Mouse (Mus musculus) heart, embryonic 13.5 days (tissue): ENCODE measurements around the gene Tgfbrap1. TPM values are rescaled to one million over a fixed set of nuclear protein-coding genes. Genes with fewer than 3 reads are reported as not detected.
A peak's percentile ranks its signal among the peaks of the same experiment; 100 is the strongest.

ENCODE experiments used
- ATAC-seq: fragments of 200-750 bp; cut with Nextera tagmentation; 2 replicates; pipeline ENCODE4 v1.8.0; 2017; ENCODE audit warnings: moderate TSS enrichment; ENCODE audit not compliant: insufficient number of reproducible peaks, low FRiP score, low TSS enrichment; ENCODE audit errors: extremely low read depth
- H3K27ac ChIP-seq: fragments of 300-500 bp; sonication (generic); replicated peaks from 2 replicates; pipeline ENCODE4 v1.5.1; 2015; ENCODE audit warnings: moderate library complexity, mild to moderate bottlenecking, inconsistent platforms
- H3K27me3 ChIP-seq: fragments of 300-500 bp; sonication (generic); replicated peaks from 2 replicates; pipeline ENCODE4 v1.6.1; 2015; ENCODE audit warnings: mild to moderate bottlenecking, inconsistent platforms
- H3K36me3 ChIP-seq: fragments of 300-500 bp; sonication (generic); 2 replicates; pipeline ENCODE4 v1.6.1; 2015; ENCODE audit warnings: mild to moderate bottlenecking, inconsistent platforms
- H3K4me1 ChIP-seq: fragments of 300-500 bp; sonication (generic); 2 replicates; pipeline ENCODE4 v1.6.1; 2015; ENCODE audit warnings: inconsistent platforms
- H3K4me2 ChIP-seq: fragments of 300-500 bp; sonication (generic); 2 replicates; pipeline ENCODE4 v1.6.1; 2015; ENCODE audit warnings: inconsistent platforms, mild to moderate bottlenecking, moderate library complexity
- H3K4me3 ChIP-seq: fragments of 300-500 bp; sonication (generic); 2 replicates; pipeline ENCODE4 v1.5.1; 2015; ENCODE audit warnings: moderate library complexity, mild to moderate bottlenecking, inconsistent platforms
- H3K9ac ChIP-seq: fragments of 300-500 bp; sonication (generic); 2 replicates; pipeline ENCODE4 v1.6.1; 2015; ENCODE audit warnings: inconsistent platforms, mild to moderate bottlenecking, moderate library complexity
- H3K9me3 ChIP-seq: fragments of 300-500 bp; sonication (generic); 2 replicates; pipeline ENCODE4 v1.6.1; 2016; ENCODE audit warnings: inconsistent platforms
- WGBS: fragments of 180-500 bp; shearing (Covaris S2); methylation state at CpG from one replicate; pipeline ENCODE4 v1.1.7; 2015; ENCODE audit warnings: mixed read lengths; 5-methylcytosine and 5-hydroxymethylcytosine counted together
- microRNA-seq: library from miRNA; unstranded; fragments of <30 nt; microRNA quantifications from one replicate; pipeline ENCODE4, GENCODE M21; 2016
- polyA plus RNA-seq: library from polyadenylated mRNA; unstranded; fragments of >200 nt; fragmentation: Nextera tagmentation; extraction: Ambion mirVana; gene quantifications from 2 replicates; pipeline ENCODE4 v1.2.1, GENCODE M21; 2015

Gene Tgfbrap1
- polyA plus RNA-seq, 1 experiment from 2014 or later, result 7.0 TPM

GRCm38 (mm10) chr1:43010461-43010860, 88.0 kb downstream of the Tgfbrap1 start:
- WGBS, result 82% methylated on average over 4 of the region's 4 CpGs
- H3K27ac ChIP-seq, result no peak overlapping the region
- no peak overlapping the region for H3K4me3 ChIP-seq
- no peaks in the 10 kb centered on the region for H3K27me3 ChIP-seq
- ATAC-seq, result no peak
- peaks cover 12% of the 10 kb centered on the region for H3K4me1 ChIP-seq
- H3K4me2 ChIP-seq, result no peak overlapping the region
- H3K9ac ChIP-seq, result no peak overlapping the region
- no peaks in the 10 kb centered on the region for H3K9me3 ChIP-seq
- H3K36me3 ChIP-seq, result no peaks in the 10 kb centered on the region

DNA sequence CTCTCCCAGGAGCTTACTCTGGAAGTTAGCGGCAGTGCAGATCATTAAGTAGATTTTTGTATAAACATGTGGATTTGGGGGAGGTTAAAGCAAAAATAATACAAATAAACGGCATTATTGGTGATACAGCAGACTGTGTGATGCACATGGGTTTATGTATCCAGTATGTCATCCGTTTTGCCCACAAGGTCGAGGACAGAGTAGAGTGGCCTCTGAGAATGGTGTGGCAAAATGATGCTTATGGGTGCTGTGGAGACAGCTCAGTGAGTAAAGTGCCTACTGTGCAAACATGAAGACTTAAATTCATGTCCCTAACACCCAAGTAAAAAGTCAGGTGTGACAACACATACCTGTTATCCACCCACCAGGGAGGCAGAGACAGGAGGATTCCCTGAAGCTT, 91.9 kb downstream of the Tgfbrap1 start:
- Histone ChIP-seq H3K4me1 (peaks cover 14% of the 10 kb centered on the region), H3K9ac (peak overlapping the region; percentile 47; the same call in 1 of the 2 replicates), H3K4me3 (peak overlapping the region; percentile 38), H3K4me2 (peak overlapping the region; percentile 65), H3K9me3 (no peaks in the 10 kb centered on the region), H3K27ac (peak overlapping the region; percentile 77), H3K27me3 (no peaks in the 10 kb centered on the region), H3K36me3 (no peaks in the 10 kb centered on the region)
- WGBS, result 64% methylated on average over 4 of the region's 4 CpGs
- no peak for ATAC-seq

GRCm38 (mm10) chr1:43006051-43006514, 92.4 kb downstream of the Tgfbrap1 start:
- peak overlapping the region; percentile 65 for H3K4me2 ChIP-seq
- H3K27ac ChIP-seq, result peak overlapping the region; percentile 77

More at GRCm38 (mm10) chr1:43006051-43006514, 92.4 kb downstream of the Tgfbrap1 start:
- ATAC-seq, result no peak
- WGBS, result 17% methylated on average over 13 of the region's 13 CpGs
- Histone ChIP-seq H3K9ac (peak overlapping the region; percentile 47), H3K27me3 (no peaks in the 10 kb centered on the region), H3K9me3 (no peaks in the 10 kb centered on the region), H3K4me3 (peak overlapping the region; percentile 38), H3K36me3 (no peaks in the 10 kb centered on the region), H3K4me1 (peaks cover 14% of the 10 kb centered on the region)

Small RNA genes within 50 kb of the gene (microRNA-seq; reads per million reads assigned to microRNA genes)
- not detected for gene Gm24001

Other genes with a start within 250 kb of the Tgfbrap1 start
- gene Mrps9, start 247.4 kb downstream of the Tgfbrap1 start, polyA plus RNA-seq, result 54.6 and 63.0 TPM in 2 replicates
- gene Gpr45, start 145.8 kb downstream of the Tgfbrap1 start, polyA plus RNA-seq, result 1.9 and 2.6 TPM in 2 replicates
- 20.4 and 21.7 TPM in 2 replicates for gene AI597479, start 73 bp upstream of the Tgfbrap1 start, polyA plus RNA-seq
- gene Fhl2, start 98.3 kb upstream of the Tgfbrap1 start, polyA plus RNA-seq, result 228 and 259 TPM in 2 replicates